Mouse (Mus musculus) liver, adult (tissue): ENCODE results near the gene Elmsan1.

Experiments used
- GATA4 ChIP-seq: IDR thresholded peaks from 2 replicates; pipeline ENCODE4 v1.6.1; 2014; ENCODE audit warnings: mild to moderate bottlenecking, low read length; ENCODE audit not compliant: insufficient replicate concordance

Gene Elmsan1

DNA sequence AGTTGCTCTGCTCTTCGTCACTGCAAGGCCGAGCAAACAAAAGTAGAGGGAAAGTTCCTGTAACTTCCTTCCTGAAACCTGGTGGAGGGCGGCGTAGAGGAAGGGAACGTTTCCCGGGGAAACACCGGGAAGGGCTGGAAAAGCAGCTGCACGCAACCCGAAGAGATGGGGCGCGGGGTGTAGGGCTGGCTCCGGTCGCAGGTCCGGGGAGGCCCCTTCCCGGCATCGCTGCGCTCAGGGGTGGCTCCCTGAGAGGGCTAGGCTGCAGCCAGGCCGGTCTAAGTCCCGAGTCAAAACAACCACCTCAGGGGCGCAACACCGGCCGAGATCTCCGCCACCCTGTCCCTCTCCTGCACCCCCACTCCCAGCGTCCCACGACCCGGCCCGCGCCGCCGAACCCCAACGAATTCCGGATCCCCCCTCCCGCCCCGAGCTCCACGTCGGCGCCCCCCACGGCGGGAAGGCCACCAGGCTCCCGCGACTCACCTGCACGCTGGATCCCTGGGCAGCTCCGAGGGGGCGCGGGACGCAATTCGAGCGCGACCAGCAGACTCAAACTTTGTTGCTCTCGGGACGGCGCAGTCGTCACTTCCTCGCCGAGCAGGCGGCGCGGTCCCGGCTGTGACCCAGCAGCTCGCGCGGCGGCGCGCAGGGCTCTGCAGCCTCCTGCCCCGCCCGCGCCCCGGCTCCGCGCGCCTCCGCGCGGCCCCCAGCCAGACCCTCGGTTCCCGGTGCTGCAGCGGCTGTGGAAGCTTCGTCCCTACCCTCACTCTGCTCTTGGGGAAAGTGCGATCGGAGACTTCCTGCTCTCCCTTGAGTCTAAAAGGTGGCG lies at the start of gene Elmsan1:
TSS of gene Elmsan1 (minus strand) at position 593 of the 832 bp plus-strand sequence.
- no peak for TF ChIP-seq GATA4

DNA sequence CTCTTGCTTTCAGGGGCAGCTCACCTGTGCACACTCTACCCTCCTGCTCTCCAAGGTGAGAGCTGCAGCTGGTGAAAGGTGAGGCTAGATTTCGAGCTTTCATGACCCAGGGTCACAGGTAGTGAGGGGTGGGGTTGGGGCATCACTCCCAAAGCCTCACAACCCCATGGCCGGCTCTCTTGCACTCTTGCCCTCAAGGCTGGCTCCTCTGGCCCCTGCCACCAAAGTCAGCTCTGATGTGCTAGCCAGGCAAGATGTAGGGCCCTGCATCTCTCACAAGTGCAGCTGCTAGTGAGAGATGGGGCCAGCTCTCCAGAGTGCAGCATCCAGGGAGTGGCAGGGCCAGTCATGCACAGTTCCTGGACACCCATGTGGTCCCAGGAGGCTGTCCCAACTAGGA lies 48.6 kb upstream of the Elmsan1 start:
- no peak for TF ChIP-seq GATA4

DNA sequence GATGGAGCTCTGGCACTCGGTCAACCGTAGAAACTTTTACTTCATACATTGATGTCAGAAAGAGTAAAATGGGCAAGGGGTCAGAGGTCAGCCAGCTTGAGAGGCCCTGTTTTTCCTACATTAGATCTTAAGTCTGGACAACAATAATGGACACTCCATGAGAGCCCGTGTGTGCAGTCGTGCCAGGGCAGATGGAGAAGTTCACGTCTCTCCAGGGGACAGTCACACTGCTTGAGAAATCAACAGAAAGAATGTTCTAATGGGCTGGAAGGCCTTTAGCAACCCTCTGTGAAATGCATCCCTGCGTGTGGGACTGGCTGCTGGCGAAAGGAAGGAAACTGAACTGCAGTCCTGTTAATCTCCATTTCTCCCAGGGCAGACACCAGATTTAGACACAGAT lies 41.7 kb upstream of the Elmsan1 start:
- TF ChIP-seq GATA4 = no peak

DNA sequence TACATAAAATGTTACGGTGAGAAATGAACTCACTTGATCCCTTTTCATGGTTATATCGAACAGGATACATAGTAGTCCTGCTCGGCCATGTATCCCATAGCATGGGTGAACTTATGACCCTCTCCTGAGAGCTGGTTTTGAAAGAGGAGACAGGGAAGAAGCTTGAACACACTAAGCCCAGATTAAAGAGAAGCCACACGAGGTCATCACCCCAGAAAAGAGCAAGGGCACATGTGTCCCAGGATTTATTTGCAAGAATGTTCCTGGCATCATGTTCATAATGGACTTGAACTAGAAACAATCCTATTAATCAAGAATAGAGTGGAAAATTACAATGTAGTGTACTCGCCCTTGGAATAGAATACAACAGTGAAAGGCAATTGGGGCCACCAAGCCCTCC lies 36.2 kb upstream of the Elmsan1 start:
- TF ChIP-seq GATA4 = no peak

DNA sequence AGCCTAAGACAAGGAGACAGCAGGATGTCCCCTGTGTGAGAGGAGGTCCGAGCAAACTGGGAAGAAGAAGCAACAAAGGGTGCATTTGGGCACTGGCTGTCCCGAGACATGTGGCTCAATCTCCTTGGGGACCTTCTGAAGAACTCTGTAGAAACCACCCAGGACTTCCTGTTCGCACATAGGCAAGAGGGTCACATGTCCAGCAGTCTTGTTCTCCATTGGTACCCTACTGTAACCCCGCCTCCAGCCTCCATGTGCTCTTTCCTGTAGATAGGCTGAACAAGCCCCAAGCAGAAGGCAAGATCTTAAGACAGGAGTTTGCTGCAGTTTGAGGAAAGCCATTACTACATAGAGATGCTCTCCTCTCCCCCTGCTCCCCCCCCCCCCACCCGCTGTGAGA lies 34.1 kb upstream of the Elmsan1 start:
- no peak for TF ChIP-seq GATA4

DNA sequence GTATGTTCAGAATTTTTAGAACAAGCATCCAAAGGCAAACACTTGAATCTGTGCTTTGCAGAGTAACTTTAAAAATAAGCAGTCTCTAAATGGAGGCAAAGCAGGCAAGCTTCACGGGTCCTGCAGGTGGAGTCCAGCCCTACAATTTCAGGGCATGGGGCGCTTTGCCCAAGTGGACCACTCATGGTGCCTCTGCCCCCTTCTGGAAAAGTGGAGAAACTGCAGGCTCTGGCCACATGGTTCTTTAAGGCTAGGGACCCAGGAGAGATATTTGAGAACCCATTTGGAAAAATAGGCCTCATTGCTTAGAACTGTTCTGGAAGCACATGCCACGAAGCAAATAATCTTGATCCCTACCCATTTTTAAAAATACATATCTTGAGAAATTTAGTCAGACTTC lies 30.5 kb upstream of the Elmsan1 start:
- no peak for TF ChIP-seq GATA4

DNA sequence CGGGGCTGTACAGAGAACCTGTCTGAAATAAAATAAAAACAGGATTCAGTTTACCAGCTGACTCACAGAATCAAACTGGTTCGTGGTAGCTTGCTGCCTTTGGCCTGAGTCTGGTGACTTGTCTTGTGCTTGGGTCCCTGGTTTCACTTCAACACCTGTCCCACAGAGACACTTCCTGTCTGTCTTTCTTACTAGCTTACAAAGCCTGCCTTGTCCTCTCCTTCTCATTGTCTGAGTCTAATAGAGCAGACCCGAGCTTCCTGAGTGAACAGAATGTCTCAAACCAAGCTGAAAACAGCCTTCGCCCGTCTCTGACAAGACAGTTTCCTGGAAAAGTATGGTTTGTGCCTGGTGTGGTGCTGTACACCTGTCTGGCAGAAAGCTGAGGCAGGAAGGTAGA lies 27.0 kb upstream of the Elmsan1 start:
- no peak for TF ChIP-seq GATA4

DNA sequence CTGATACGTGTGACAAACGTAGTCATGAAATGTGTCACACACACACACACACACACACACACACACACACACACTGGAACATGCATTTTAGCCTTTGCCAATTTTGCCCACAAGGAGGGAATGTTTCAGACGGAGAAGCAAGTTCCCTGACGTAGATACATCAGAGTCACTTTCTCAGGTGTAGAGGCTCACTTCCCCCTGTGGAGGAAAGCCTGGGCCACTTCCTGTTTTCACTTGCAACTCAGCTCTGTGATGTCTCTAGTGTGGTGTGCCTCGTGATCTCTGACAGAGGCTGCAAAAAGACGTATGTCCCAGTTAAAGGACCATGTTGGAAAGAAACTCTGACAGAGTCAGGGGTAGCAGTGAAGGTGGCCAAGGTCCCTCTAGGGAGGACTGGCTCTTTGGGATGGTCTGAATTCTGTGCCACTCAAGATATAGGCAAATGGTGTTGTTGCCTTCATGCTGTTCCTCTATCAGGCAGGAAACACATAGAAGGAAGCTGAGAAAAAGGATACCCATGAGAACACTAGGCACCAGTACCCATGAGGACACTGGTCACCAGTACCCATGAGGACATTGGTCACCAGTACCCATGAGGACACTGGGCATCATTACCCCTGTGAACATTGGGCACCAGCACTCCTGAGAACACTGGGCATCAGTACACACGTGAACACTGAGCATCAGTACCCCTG lies 24.5 kb upstream of the Elmsan1 start:
- no peak for TF ChIP-seq GATA4

DNA sequence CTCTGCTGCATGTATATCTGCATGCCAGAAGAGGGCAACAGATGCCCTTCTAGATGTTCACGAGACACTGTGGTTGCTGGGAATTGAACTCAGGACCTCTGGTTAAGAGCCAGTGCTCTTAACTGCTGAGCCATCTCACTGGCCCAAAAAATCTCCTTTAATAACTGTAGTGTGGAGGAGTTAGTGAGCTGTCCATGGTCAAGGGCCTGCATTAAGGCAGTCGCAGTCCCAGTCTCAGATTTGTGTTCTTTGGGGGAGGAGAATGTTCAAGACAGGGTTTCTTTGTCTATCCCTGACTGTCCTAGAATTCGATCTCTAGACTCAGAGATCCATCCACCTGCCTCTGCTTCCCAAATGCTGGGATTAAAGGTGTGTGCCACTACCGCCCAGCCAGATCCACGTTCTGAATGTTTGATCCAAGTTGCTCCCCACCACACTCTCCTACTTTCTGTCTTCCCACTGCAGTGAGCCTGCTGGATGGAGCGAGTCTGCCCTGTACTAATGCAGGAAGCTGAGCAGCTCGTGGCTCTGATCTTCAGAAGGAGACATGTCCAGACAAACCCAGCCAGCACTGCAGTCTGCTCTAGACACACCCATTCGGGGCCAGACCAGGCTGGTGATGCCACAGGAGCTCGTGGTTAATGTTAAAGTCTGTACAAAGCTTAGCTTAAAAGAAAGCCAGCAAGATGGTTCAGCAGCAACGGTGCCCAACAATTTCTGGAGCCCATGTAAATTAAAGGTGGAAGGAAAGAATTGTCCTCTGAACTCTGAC lies 17.5 kb upstream of the Elmsan1 start:
- TF ChIP-seq GATA4 = no peak

DNA sequence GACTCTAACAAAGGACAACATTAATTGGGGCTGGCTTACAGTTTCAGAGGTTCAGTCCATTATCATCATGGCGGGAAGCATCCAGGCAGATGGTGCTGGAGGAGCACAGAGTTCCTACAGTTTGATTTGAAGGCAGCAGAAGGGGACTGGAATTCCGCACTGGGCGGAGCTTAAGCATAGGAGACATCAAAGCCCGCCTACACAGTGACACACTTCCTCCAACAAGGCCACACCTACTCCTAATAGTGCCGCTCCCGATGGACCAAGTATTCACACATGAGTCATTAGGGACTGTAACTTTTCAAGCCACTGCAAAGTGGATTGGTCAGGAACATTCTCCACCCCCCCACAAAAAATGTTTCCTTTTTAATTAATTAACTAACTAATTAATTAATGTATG lies 16.9 kb upstream of the Elmsan1 start:
- TF ChIP-seq GATA4 = no peak

DNA sequence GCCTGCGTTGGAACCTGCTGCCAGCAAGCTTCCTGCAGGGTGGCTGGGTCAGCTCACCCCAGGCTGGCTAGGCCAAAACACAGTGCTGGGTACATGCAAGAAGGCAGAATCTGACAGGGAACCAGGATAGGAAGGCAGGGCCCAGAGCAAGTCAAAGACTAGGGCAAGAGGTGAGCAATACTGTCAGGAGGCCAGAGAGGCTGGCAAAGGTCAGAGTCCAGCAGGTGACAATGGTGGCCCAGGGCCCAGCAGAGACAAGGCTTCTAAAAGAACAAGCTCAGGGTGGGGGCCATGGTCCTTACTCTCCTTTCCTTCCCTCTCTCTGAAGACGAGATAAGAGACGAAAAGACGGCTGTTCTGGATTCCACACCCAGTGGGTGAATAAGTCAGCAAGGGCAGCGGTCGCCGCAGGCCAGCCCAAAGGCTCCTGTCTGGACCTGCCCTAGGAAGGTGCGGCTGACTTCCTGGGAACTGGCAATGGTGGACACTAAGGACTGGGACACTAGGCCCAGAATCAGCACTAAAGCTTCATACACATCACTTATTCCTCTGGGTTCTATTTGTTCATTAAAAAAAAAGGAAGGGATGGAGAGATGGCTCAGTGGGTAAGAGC lies 14.9 kb upstream of the Elmsan1 start:
- TF ChIP-seq GATA4 = no peak

DNA sequence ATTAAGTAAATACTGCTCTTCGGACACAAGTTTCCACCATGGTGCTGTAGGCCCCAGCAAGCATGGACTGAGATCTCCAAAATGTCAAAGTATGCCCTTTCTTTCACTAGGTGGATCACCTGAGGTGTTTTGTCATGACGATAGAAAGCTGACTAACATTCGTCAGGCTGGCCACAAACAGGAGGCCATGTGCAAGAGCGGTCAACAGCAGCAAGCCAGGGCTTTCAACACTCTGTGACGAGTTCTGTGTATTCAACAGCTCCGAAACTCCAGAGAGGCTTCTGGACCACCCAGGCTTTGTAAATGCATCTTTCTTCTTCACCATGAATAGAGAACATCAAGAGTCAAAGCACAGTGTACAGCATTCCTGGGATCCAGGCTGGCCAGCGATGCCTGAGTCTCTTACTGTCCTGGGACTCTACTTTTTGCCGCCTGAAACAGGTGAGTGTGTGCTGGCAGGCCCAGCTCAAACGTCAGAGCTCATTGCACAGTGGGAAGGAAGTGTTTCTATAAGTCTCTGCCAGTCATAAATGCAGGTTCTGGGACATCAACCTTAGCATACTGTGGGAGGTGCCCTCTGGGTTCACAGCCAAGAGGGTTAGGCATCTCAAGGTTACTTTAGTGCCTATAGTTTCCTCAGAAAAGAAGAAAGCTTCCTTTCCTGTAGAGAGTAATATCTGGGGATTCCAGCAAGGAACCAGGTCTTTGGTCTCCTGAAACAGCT lies 7.6 kb upstream of the Elmsan1 start:
- TF ChIP-seq GATA4 = no peak

DNA sequence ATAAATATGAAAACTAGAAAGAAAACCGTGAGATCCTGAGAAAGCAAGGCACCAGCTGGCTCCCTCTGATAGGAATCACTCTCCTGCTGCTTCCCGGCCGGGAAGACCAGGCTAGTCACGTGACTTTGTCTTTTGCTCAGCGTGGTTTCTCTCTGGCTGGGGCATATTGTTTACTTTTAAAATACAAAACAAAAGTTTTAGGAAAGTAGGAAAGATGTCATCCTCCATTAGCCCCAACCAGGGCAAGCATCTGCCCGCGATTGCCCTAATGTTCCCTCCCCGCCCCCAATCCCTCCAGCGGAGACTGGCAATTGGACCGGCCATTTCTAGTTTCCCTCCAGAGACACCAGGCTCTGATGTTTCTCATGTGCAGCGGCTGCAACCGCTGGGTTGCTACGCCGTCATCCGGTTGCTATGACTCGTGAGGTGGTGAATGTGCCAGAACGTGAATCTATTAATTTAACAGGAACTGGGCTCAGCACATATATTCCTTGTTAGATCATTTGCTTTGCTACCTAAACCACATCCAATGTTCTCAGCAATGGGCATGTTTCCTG lies 3.8 kb upstream of the Elmsan1 start:
- TF ChIP-seq GATA4 = no peak
